Mouse (Mus musculus): Measurements from ENCODE around the gene Amh. TPM values are rescaled to one million over a fixed set of nuclear protein-coding genes. Genes with fewer than 3 reads are reported as not detected.

Gene Amh
- polyA plus RNA-seq, 1 experiment from 2014 or later: not detected

GRCm38 (mm10) chr10:80793033-80793784 is 11.8 kb upstream of the Amh start:
- Histone ChIP-seq H3K27me3 (ENCODE audit: control insufficient read depth, insufficient read depth, low read length) (no peaks in the 10 kb centered on the region), H3K4me1 (ENCODE audit: control insufficient read depth, insufficient read depth, low read length) (peaks cover 12% of the 10 kb centered on the region), H3K4me3 (ENCODE audit: low read depth, low read length) (no peak overlapping the region), H3K9ac (ENCODE audit: low read length) (no peak overlapping the region), H3K27ac (ENCODE audit: low read depth, low read length) (no peak overlapping the region), H3K4me2 (no peak overlapping the region), H3K36me3 (ENCODE audit: control insufficient read depth, insufficient read depth, low read length) (peaks cover 33% of the 10 kb centered on the region), H3K9me3 (ENCODE audit: control insufficient read depth, low read length) (no peaks in the 10 kb centered on the region)
- 93% methylated on average over 13 of the region's 13 CpGs for WGBS
- no peak for ATAC-seq (ENCODE audit: low FRiP score)
- no peak for DNase-seq (ENCODE audit: low spot score, missing footprints)

DNA sequence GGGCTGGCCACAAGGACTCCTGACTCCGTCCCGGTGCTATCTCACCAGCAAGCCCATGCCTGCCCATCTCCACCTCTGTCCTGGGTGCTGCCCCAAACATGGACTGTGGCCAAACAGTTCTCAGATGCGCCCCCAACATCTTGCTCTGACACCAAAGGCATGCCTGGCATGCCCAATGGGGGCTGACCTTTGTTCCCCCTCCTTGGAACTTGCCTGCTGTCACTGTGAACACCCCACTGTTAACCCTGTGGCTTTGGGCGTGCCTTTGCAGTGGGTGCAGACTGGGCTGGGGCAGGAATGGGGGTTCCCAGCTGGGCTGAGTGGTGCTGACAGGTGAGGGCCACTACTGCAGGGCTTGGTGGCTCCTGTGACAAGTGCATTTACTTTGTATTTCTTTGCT is 11.2 kb upstream of the Amh start:
- H3K4me2 ChIP-seq: no peak overlapping the region
- H3K4me1 ChIP-seq (ENCODE audit: control insufficient read depth, insufficient read depth, low read length): peaks cover 12% of the 10 kb centered on the region
- H3K27me3 ChIP-seq (ENCODE audit: control insufficient read depth, insufficient read depth, low read length): no peaks in the 10 kb centered on the region
- no peak overlapping the region for H3K9ac ChIP-seq (ENCODE audit: low read length)
- no peak overlapping the region for H3K4me3 ChIP-seq (ENCODE audit: low read depth, low read length)
- peaks cover 29% of the 10 kb centered on the region for H3K36me3 ChIP-seq (ENCODE audit: control insufficient read depth, insufficient read depth, low read length)
- no peak overlapping the region for H3K27ac ChIP-seq (ENCODE audit: low read depth, low read length)
- DNase-seq (ENCODE audit: low spot score, missing footprints): no peak
- WGBS: 95% methylated on average over 4 of the region's 4 CpGs
- ATAC-seq (ENCODE audit: low FRiP score): no peak
- no peaks in the 10 kb centered on the region for H3K9me3 ChIP-seq (ENCODE audit: control insufficient read depth, low read length)

DNA sequence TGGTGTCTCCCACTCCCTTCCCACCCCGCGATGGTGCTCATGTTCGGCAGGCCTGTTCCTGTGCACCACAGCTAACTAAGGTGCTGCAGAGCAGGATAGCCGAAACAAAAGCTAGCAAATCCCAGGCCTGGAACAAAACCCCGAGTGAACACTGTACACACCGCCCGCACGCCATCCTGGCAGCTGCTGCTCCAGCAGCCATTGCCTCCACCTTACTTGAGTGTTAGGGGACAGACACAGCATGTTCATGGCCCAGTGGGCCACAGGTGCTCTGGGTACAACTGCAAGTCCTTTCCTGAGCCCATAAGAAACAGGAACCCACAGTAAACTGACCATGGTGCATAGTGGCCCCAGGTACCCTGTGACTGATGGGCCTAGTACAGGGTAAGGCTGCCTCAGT is 10.3 kb upstream of the Amh start:
- DNase-seq (ENCODE audit: low spot score, missing footprints) (no peak), ATAC-seq (ENCODE audit: low FRiP score) (no peak)
- Histone ChIP-seq H3K36me3 (ENCODE audit: control insufficient read depth, insufficient read depth, low read length) (peaks cover 28% of the 10 kb centered on the region), H3K27ac (ENCODE audit: low read depth, low read length) (no peak overlapping the region), H3K4me3 (ENCODE audit: low read depth, low read length) (no peak overlapping the region), H3K4me1 (ENCODE audit: control insufficient read depth, insufficient read depth, low read length) (peaks cover 18% of the 10 kb centered on the region), H3K9ac (ENCODE audit: low read length) (no peak overlapping the region), H3K4me2 (no peak overlapping the region), H3K27me3 (ENCODE audit: control insufficient read depth, insufficient read depth, low read length) (no peaks in the 10 kb centered on the region), H3K9me3 (ENCODE audit: control insufficient read depth, low read length) (no peaks in the 10 kb centered on the region)
- 95% methylated on average over 8 of the region's 8 CpGs for WGBS

- 85% methylated on average over 9 of the region's 9 CpGs for WGBS
- Histone ChIP-seq H3K36me3 (ENCODE audit: control insufficient read depth, insufficient read depth, low read length) (peaks cover 22% of the 10 kb centered on the region), H3K4me3 (ENCODE audit: low read depth, low read length) (peak overlapping the region; percentile 99), H3K4me1 (ENCODE audit: control insufficient read depth, insufficient read depth, low read length) (peaks cover 24% of the 10 kb centered on the region), H3K9me3 (ENCODE audit: control insufficient read depth, low read length) (no peaks in the 10 kb centered on the region), H3K4me2 (peak overlapping the region; percentile 96), H3K9ac (ENCODE audit: low read length) (peak overlapping the region; percentile 98), H3K27me3 (ENCODE audit: control insufficient read depth, insufficient read depth, low read length) (no peaks in the 10 kb centered on the region), H3K27ac (ENCODE audit: low read depth, low read length) (no peak overlapping the region)
- ATAC-seq (ENCODE audit: low FRiP score): no peak
- DNase-seq (ENCODE audit: low spot score, missing footprints): no peak
Measured at GRCm38 (mm10) chr10:80796307-80796848, 8.7 kb upstream of the Amh start.

GRCm38 (mm10) chr10:80797186-80798149 is 7.6 kb upstream of the Amh start:
- H3K36me3 ChIP-seq (ENCODE audit: control insufficient read depth, insufficient read depth, low read length): peaks cover 19% of the 10 kb centered on the region
- 4% methylated on average over 54 of the region's 59 CpGs for WGBS
- DNase-seq (ENCODE audit: low spot score, missing footprints): peak; percentile 93

DNA sequence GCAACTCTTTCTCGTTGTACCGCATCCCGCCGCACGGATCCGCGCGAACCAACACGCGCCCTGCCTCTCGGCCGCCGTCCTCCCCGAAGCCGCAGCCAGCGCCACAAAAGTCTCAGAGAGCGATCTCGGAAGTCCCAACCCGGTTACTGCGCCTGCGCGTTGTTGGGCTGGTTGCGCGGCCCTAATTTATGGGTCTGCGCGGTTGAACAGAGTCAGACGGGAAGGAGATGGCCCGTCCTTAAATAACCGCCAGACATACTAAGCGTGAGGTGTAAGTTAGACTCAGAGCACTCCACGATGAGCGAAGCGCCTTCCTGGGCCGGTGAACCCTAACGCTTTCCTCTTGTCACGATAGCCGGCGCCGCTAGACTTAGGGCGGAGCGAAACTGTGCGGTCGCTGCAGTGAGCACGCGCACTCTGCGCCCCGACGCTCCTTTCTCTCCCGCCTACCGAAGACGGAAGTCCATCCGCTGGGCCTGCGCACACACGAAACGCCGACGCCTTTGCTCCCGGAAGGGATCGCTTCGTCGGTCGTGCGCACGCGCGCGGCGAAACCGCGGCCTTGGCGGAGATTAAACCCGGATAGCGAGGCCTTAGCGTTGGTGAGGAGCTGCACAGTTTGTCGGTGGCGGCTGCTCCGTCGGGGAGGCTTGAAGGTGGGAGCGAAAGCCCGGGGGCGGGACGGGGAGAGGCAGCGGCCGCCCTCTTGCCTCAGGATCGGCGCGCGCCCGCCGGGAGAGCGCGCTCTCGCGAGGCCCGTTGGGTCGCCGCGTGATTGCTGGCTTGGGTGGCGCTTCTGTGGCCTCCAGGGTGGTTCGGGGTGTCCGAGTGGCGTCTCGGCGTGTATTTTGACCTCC is 6.7 kb upstream of the Amh start, which contains the start of the genes Sf3a2 and Plekhj1:
Gene Sf3a2 (plus strand): TSS at position 49 of the 857 bp plus-strand sequence.
Gene Plekhj1 (minus strand): TSS at position 477 of the 857 bp plus-strand sequence.
- Histone ChIP-seq H3K27me3 (ENCODE audit: control insufficient read depth, insufficient read depth, low read length) (no peaks in the 10 kb centered on the region), H3K36me3 (ENCODE audit: control insufficient read depth, insufficient read depth, low read length) (peaks cover 27% of the 10 kb centered on the region), H3K9ac (ENCODE audit: low read length) (peak within 1 kb of the TSS; percentile 98), H3K4me2 (peak within 1 kb of the TSS; percentile 96), H3K4me1 (ENCODE audit: control insufficient read depth, insufficient read depth, low read length) (peaks cover 24% of the 10 kb centered on the region), H3K4me3 (ENCODE audit: low read depth, low read length) (peak within 1 kb of the TSS; percentile 99), H3K9me3 (ENCODE audit: control insufficient read depth, low read length) (no peaks in the 10 kb centered on the region), H3K27ac (ENCODE audit: low read depth, low read length) (peak within 1 kb of the TSS; percentile 90)
- under 1% methylated on average over 104 of the region's 104 CpGs for WGBS
- ATAC-seq (ENCODE audit: low FRiP score): peak; percentile 89
- DNase-seq (ENCODE audit: low spot score, missing footprints): peak; percentile 100

More at GRCm38 (mm10) chr10:80797186-80798149, 7.6 kb upstream of the Amh start:
- Histone ChIP-seq H3K27me3 (ENCODE audit: control insufficient read depth, insufficient read depth, low read length) (no peaks in the 10 kb centered on the region), H3K4me3 (ENCODE audit: low read depth, low read length) (peak overlapping the region; percentile 99), H3K9ac (ENCODE audit: low read length) (peak overlapping the region; percentile 98), H3K9me3 (ENCODE audit: control insufficient read depth, low read length) (no peaks in the 10 kb centered on the region), H3K4me1 (ENCODE audit: control insufficient read depth, insufficient read depth, low read length) (peaks cover 24% of the 10 kb centered on the region), H3K4me2 (peak overlapping the region; percentile 96), H3K27ac (ENCODE audit: low read depth, low read length) (peak overlapping the region; percentile 90)
- peak; percentile 76 for ATAC-seq (ENCODE audit: low FRiP score)

GRCm38 (mm10) chr10:80799070-80799566 is 5.9 kb upstream of the Amh start:
- Histone ChIP-seq H3K4me1 (ENCODE audit: control insufficient read depth, insufficient read depth, low read length) (peaks cover 24% of the 10 kb centered on the region), H3K36me3 (ENCODE audit: control insufficient read depth, insufficient read depth, low read length) (peaks cover 29% of the 10 kb centered on the region), H3K27ac (ENCODE audit: low read depth, low read length) (peak overlapping the region; percentile 90; the same call in 1 of the 2 replicates), H3K4me2 (peak overlapping the region; percentile 96), H3K4me3 (ENCODE audit: low read depth, low read length) (peak overlapping the region; percentile 99), H3K27me3 (ENCODE audit: control insufficient read depth, insufficient read depth, low read length) (no peaks in the 10 kb centered on the region), H3K9ac (ENCODE audit: low read length) (peak overlapping the region; percentile 98), H3K9me3 (ENCODE audit: control insufficient read depth, low read length) (no peaks in the 10 kb centered on the region)
- WGBS: 3% methylated on average over 18 of the region's 18 CpGs
- ATAC-seq (ENCODE audit: low FRiP score) (no peak), DNase-seq (ENCODE audit: low spot score, missing footprints) (no peak)

All from midbrain, embryonic 11.5 days (tissue).